Mouse (Mus musculus) midbrain, embryonic 13.5 days (tissue): ENCODE measurements at regions not wholly inside any gene's neighbourhood (a gene's known extent, or its start where the extent isn't known, plus 50 kb on each side); places are given as distances from the start of the nearest gene placed in this dataset.

Experiments
- ATAC-seq: fragments of 200-750 bp; cut with Nextera tagmentation; 2 replicates; pipeline ENCODE4 v1.8.0; 2017; ENCODE audit warnings: mild to moderate bottlenecking, moderate TSS enrichment, moderate library complexity
- H3K27ac ChIP-seq: fragments of 300-500 bp; sonication (generic); 2 replicates; pipeline ENCODE4 v1.5.1; 2015; ENCODE audit warnings: inconsistent platforms, mild to moderate bottlenecking, moderate library complexity
- H3K27me3 ChIP-seq: fragments of 300-500 bp; sonication (generic); 2 replicates; pipeline ENCODE4 v1.6.1; 2015; ENCODE audit warnings: mild to moderate bottlenecking, inconsistent platforms
- H3K36me3 ChIP-seq: fragments of 300-500 bp; sonication (generic); 2 replicates; pipeline ENCODE4 v1.6.1; 2015; ENCODE audit warnings: mild to moderate bottlenecking, inconsistent platforms
- H3K4me1 ChIP-seq: fragments of 300-500 bp; sonication (generic); replicated peaks from 2 replicates; pipeline ENCODE4 v1.6.1; 2015; ENCODE audit warnings: inconsistent platforms
- H3K4me2 ChIP-seq: fragments of 300-500 bp; sonication (generic); replicated peaks from 2 replicates; pipeline ENCODE4 v1.6.1; 2015; ENCODE audit warnings: moderate library complexity, mild to moderate bottlenecking, inconsistent platforms
- H3K4me3 ChIP-seq: fragments of 300-500 bp; sonication (generic); replicated peaks from 2 replicates; pipeline ENCODE4 v1.5.1; 2015; ENCODE audit warnings: mild to moderate bottlenecking, inconsistent platforms
- H3K9ac ChIP-seq: fragments of 300-500 bp; sonication (generic); replicated peaks from 2 replicates; pipeline ENCODE4 v1.6.1; 2015; ENCODE audit warnings: mild to moderate bottlenecking, inconsistent platforms
- H3K9me3 ChIP-seq: fragments of 300-500 bp; sonication (generic); 2 replicates; pipeline ENCODE4 v1.6.1; 2016; ENCODE audit warnings: mild to moderate bottlenecking, inconsistent platforms
- WGBS: fragments of 180-500 bp; shearing (Covaris S2); methylation state at CpG from one replicate; pipeline ENCODE4 v1.1.7; 2015; 5-methylcytosine and 5-hydroxymethylcytosine counted together

GRCm38 (mm10) chr9:46469521-46469920 lies 149.7 kb upstream of the 4931429L15Rik start:
- WGBS: 66% methylated on average over 7 of the region's 7 CpGs
- Histone ChIP-seq H3K27ac (no peak overlapping the region), H3K9me3 (no peaks in the 10 kb centered on the region), H3K36me3 (no peaks in the 10 kb centered on the region), H3K4me2 (no peak overlapping the region), H3K9ac (no peak overlapping the region), H3K27me3 (no peaks in the 10 kb centered on the region), H3K4me3 (no peak overlapping the region), H3K4me1 (peaks cover 15% of the 10 kb centered on the region)
- no peak for ATAC-seq

- H3K4me3 ChIP-seq: no peak overlapping the region
- no peaks in the 10 kb centered on the region for H3K9me3 ChIP-seq
- no peak overlapping the region for H3K4me2 ChIP-seq
- 32% methylated on average over 2 of the region's 2 CpGs for WGBS
- H3K27me3 ChIP-seq: no peaks in the 10 kb centered on the region
- H3K27ac ChIP-seq: no peak overlapping the region
- ATAC-seq: no peak
- no peaks in the 10 kb centered on the region for H3K36me3 ChIP-seq
- no peak overlapping the region for H3K9ac ChIP-seq
- peaks cover 15% of the 10 kb centered on the region for H3K4me1 ChIP-seq
Observed at GRCm38 (mm10) chr9:46468306-46468705, 148.5 kb upstream of the 4931429L15Rik start.

GRCm38 (mm10) chr9:46467671-46468070 lies 147.9 kb upstream of the 4931429L15Rik start:
- H3K27ac ChIP-seq: no peak overlapping the region
- no peak overlapping the region for H3K4me2 ChIP-seq
- H3K36me3 ChIP-seq: no peaks in the 10 kb centered on the region
- no peaks in the 10 kb centered on the region for H3K27me3 ChIP-seq
- ATAC-seq: no peak
- H3K4me1 ChIP-seq: peaks cover 15% of the 10 kb centered on the region
- H3K4me3 ChIP-seq: no peak overlapping the region
- 34% methylated on average over 3 of the region's 3 CpGs for WGBS
- no peak overlapping the region for H3K9ac ChIP-seq
- H3K9me3 ChIP-seq: no peaks in the 10 kb centered on the region

- Histone ChIP-seq H3K4me1 (no peaks in the 10 kb centered on the region), H3K27ac (no peak overlapping the region), H3K4me2 (no peak overlapping the region), H3K27me3 (no peaks in the 10 kb centered on the region), H3K36me3 (no peaks in the 10 kb centered on the region), H3K9ac (no peak overlapping the region), H3K4me3 (no peak overlapping the region), H3K9me3 (no peaks in the 10 kb centered on the region)
- ATAC-seq: no peak
- WGBS: 93% methylated on average over 5 of the region's 5 CpGs
Observed at GRCm38 (mm10) chr9:46462681-46463080, 142.9 kb upstream of the 4931429L15Rik start.

GRCm38 (mm10) chr9:46457945-46458344 lies 138.2 kb upstream of the 4931429L15Rik start:
- Histone ChIP-seq H3K27me3 (no peaks in the 10 kb centered on the region), H3K9me3 (no peaks in the 10 kb centered on the region), H3K36me3 (no peaks in the 10 kb centered on the region), H3K4me2 (no peak overlapping the region), H3K4me3 (no peak overlapping the region), H3K4me1 (peaks cover 13% of the 10 kb centered on the region), H3K27ac (no peak overlapping the region), H3K9ac (no peak overlapping the region)
- WGBS: 66% methylated on average over 6 of the region's 6 CpGs
- ATAC-seq: no peak

GRCm38 (mm10) chr9:46454807-46455610 lies 135.2 kb upstream of the 4931429L15Rik start:
- no peak overlapping the region for H3K4me3 ChIP-seq
- peak; percentile 72 for ATAC-seq
- H3K4me2 ChIP-seq: no peak overlapping the region
- H3K36me3 ChIP-seq: no peaks in the 10 kb centered on the region
- peak overlapping the region; percentile 12; the same call in 1 of the 2 replicates for H3K27ac ChIP-seq
- WGBS: 54% methylated on average over 7 of the region's 7 CpGs
- H3K4me1 ChIP-seq: peaks cover 13% of the 10 kb centered on the region
- H3K9me3 ChIP-seq: no peaks in the 10 kb centered on the region
- H3K9ac ChIP-seq: no peak overlapping the region
- H3K27me3 ChIP-seq: no peaks in the 10 kb centered on the region; the same call in 1 of the 2 replicates

- Histone ChIP-seq H3K4me1 (peaks cover 34% of the 10 kb centered on the region), H3K36me3 (no peaks in the 10 kb centered on the region), H3K27me3 (peaks cover 40% of the 10 kb centered on the region), H3K4me3 (peak overlapping the region; percentile 34), H3K27ac (peak overlapping the region; percentile 80), H3K9ac (peak overlapping the region; percentile 32), H3K9me3 (no peaks in the 10 kb centered on the region), H3K4me2 (peak overlapping the region; percentile 61)
- under 1% methylated on average over 53 of the region's 53 CpGs for WGBS
- ATAC-seq: peak; percentile 75
Observed at GRCm38 (mm10) chr9:46443191-46444095, 123.7 kb upstream of the 4931429L15Rik start.

- peak overlapping the region; percentile 80 for H3K27ac ChIP-seq
- peak; percentile 81 for ATAC-seq
- H3K4me3 ChIP-seq: peak overlapping the region; percentile 34
- peak overlapping the region; percentile 61 for H3K4me2 ChIP-seq
- no peaks in the 10 kb centered on the region for H3K36me3 ChIP-seq
- H3K9me3 ChIP-seq: no peaks in the 10 kb centered on the region
- under 1% methylated on average over 19 of the region's 19 CpGs for WGBS
- peaks cover 40% of the 10 kb centered on the region for H3K27me3 ChIP-seq
- peaks cover 34% of the 10 kb centered on the region for H3K4me1 ChIP-seq
- H3K9ac ChIP-seq: peak overlapping the region; percentile 32
Observed at GRCm38 (mm10) chr9:46442739-46443181, 123.0 kb upstream of the 4931429L15Rik start.

GRCm38 (mm10) chr9:46440226-46440625 lies 120.4 kb upstream of the 4931429L15Rik start:
- Histone ChIP-seq H3K27me3 (peaks cover 35% of the 10 kb centered on the region), H3K36me3 (no peaks in the 10 kb centered on the region)
- 58% methylated on average over 5 of the region's 5 CpGs for WGBS

GRCm38 (mm10) chr9:46434700-46435099 lies 114.9 kb upstream of the 4931429L15Rik start:
- ATAC-seq: no peak
- Histone ChIP-seq H3K36me3 (no peaks in the 10 kb centered on the region), H3K9ac (no peak overlapping the region), H3K27ac (no peak overlapping the region), H3K4me1 (no peaks in the 10 kb centered on the region), H3K4me3 (no peak overlapping the region), H3K9me3 (no peaks in the 10 kb centered on the region), H3K4me2 (no peak overlapping the region), H3K27me3 (no peaks in the 10 kb centered on the region; the same call in 1 of the 2 replicates)
- WGBS: 71% methylated on average over 3 of the region's 3 CpGs

More at GRCm38 (mm10) chr9:46440226-46440625, 120.4 kb upstream of the 4931429L15Rik start:
- Histone ChIP-seq H3K4me2 (no peak overlapping the region), H3K4me1 (peaks cover 34% of the 10 kb centered on the region), H3K4me3 (no peak overlapping the region), H3K9ac (no peak overlapping the region), H3K9me3 (no peaks in the 10 kb centered on the region), H3K27ac (no peak overlapping the region)
- no peak for ATAC-seq

- WGBS: 81% methylated on average over 5 of the region's 5 CpGs
- Histone ChIP-seq H3K4me2 (no peak overlapping the region), H3K36me3 (no peaks in the 10 kb centered on the region), H3K4me1 (no peaks in the 10 kb centered on the region), H3K9ac (no peak overlapping the region), H3K4me3 (no peak overlapping the region), H3K9me3 (no peaks in the 10 kb centered on the region), H3K27ac (no peak overlapping the region), H3K27me3 (no peaks in the 10 kb centered on the region; the same call in 1 of the 2 replicates)
- no peak for ATAC-seq
Observed at GRCm38 (mm10) chr9:46433716-46434115, 113.9 kb upstream of the 4931429L15Rik start.

GRCm38 (mm10) chr9:46431053-46431452 lies 111.3 kb upstream of the 4931429L15Rik start:
- H3K27me3 ChIP-seq: no peaks in the 10 kb centered on the region
- WGBS: 76% methylated on average over 13 of the region's 13 CpGs
- H3K4me1 ChIP-seq: no peaks in the 10 kb centered on the region
- no peaks in the 10 kb centered on the region for H3K9me3 ChIP-seq
- ATAC-seq: no peak
- H3K36me3 ChIP-seq: no peaks in the 10 kb centered on the region
- H3K9ac ChIP-seq: no peak overlapping the region
- no peak overlapping the region for H3K27ac ChIP-seq
- no peak overlapping the region for H3K4me2 ChIP-seq
- no peak overlapping the region for H3K4me3 ChIP-seq
